Mouse (Mus musculus) splenic B cell, adult 2 months (primary cell): ENCODE measurements around the gene Rps6ka3.
A peak's percentile ranks its signal among the peaks of the same experiment; 100 is the strongest.

ENCODE experiments used
- DNase-seq: peaks from one replicate; pipeline ENCODE4 v3.0.0-alpha.2; 2011; ENCODE audit warnings: low read depth, low spot score
- H3K27me3 ChIP-seq: 2 replicates; pipeline ENCODE4 v1.6.1; 2012; ENCODE audit warnings: mild to moderate bottlenecking, low read length, moderate library complexity, mixed read lengths; ENCODE audit not compliant: control insufficient read depth, poor library complexity, insufficient read depth, severe bottlenecking
- H3K36me3 ChIP-seq: 2 replicates; pipeline ENCODE4 v1.6.1; 2012; ENCODE audit warnings: mild to moderate bottlenecking, low read length, moderate library complexity, mixed read lengths; ENCODE audit not compliant: control insufficient read depth, poor library complexity, insufficient read depth, severe bottlenecking

The Rps6ka3 gene

GRCm38 (mm10) chrX:159264681-159265080 lies 54.6 kb downstream of the Rps6ka3 start:
- H3K27me3 ChIP-seq: no peaks in the 10 kb centered on the region
- peak; percentile 70 for DNase-seq

GRCm38 (mm10) chrX:159269072-159269471 lies 59.0 kb downstream of the Rps6ka3 start:
- Histone ChIP-seq H3K27me3 (no peaks in the 10 kb centered on the region), H3K36me3 (no peaks in the 10 kb centered on the region)
- peak; percentile 75 for DNase-seq

More at GRCm38 (mm10) chrX:159264681-159265080, 54.6 kb downstream of the Rps6ka3 start:
- no peaks in the 10 kb centered on the region for H3K36me3 ChIP-seq

GRCm38 (mm10) chrX:159286765-159287164 lies 76.7 kb downstream of the Rps6ka3 start:
- DNase-seq: no peak
- no peaks in the 10 kb centered on the region for H3K27me3 ChIP-seq
- no peaks in the 10 kb centered on the region for H3K36me3 ChIP-seq

GRCm38 (mm10) chrX:159295879-159296278 lies 85.8 kb downstream of the Rps6ka3 start:
- no peaks in the 10 kb centered on the region for H3K27me3 ChIP-seq
- peaks cover 5% of the 10 kb centered on the region; the same call in 1 of the 2 replicates for H3K36me3 ChIP-seq
- peak; percentile 18 for DNase-seq

- DNase-seq: peak; percentile 21
- 0 out of 2 replicates have a peak, but pooled peaks cover 2% of the 10 kb centered on the region for H3K36me3 ChIP-seq
- H3K27me3 ChIP-seq: no peaks in the 10 kb centered on the region
Measured at GRCm38 (mm10) chrX:159302349-159303311, 92.5 kb downstream of the Rps6ka3 start.

- Histone ChIP-seq H3K27me3 (no peaks in the 10 kb centered on the region), H3K36me3 (no peaks in the 10 kb centered on the region)
- no peak for DNase-seq
Measured at GRCm38 (mm10) chrX:159315293-159315692, 105.2 kb downstream of the Rps6ka3 start.

GRCm38 (mm10) chrX:159321342-159321741 lies 111.2 kb downstream of the Rps6ka3 start:
- peak; percentile 48 for DNase-seq
- Histone ChIP-seq H3K27me3 (no peaks in the 10 kb centered on the region), H3K36me3 (no peaks in the 10 kb centered on the region)

GRCm38 (mm10) chrX:159364506-159364905 lies 154.4 kb downstream of the Rps6ka3 start:
- no peak for DNase-seq
- H3K27me3 ChIP-seq: no peaks in the 10 kb centered on the region
- H3K36me3 ChIP-seq: no peaks in the 10 kb centered on the region

- DNase-seq: peak; percentile 84
- no peaks in the 10 kb centered on the region for H3K27me3 ChIP-seq
- no peaks in the 10 kb centered on the region for H3K36me3 ChIP-seq
Measured at GRCm38 (mm10) chrX:159371831-159372752, 162.0 kb downstream of the Rps6ka3 start, which contains the start of gene Eif1ax. TSS of gene Eif1ax (plus strand) at chrX:159372178.

- DNase-seq: no peak
- Histone ChIP-seq H3K36me3 (no peaks in the 10 kb centered on the region), H3K27me3 (no peaks in the 10 kb centered on the region)
Measured at GRCm38 (mm10) chrX:159372753-159373144, 162.6 kb downstream of the Rps6ka3 start.

- Histone ChIP-seq H3K27me3 (no peaks in the 10 kb centered on the region), H3K36me3 (no peaks in the 10 kb centered on the region)
- DNase-seq: no peak
Measured at GRCm38 (mm10) chrX:159387105-159387504, 177.0 kb downstream of the Rps6ka3 start.

- Histone ChIP-seq H3K36me3 (no peaks in the 10 kb centered on the region), H3K27me3 (no peaks in the 10 kb centered on the region)
- no peak for DNase-seq
Measured at GRCm38 (mm10) chrX:159388953-159389352, 178.8 kb downstream of the Rps6ka3 start.

GRCm38 (mm10) chrX:159390347-159390962 lies 180.3 kb downstream of the Rps6ka3 start:
- DNase-seq: no peak
- H3K36me3 ChIP-seq: no peaks in the 10 kb centered on the region
- H3K27me3 ChIP-seq: no peaks in the 10 kb centered on the region

GRCm38 (mm10) chrX:159391239-159391638 lies 181.1 kb downstream of the Rps6ka3 start:
- no peak for DNase-seq
- no peaks in the 10 kb centered on the region for H3K27me3 ChIP-seq
- H3K36me3 ChIP-seq: no peaks in the 10 kb centered on the region
